Mouse (Mus musculus): ENCODE measurements at regions not wholly inside any gene's neighbourhood (a gene's known extent, or its start where the extent isn't known, plus 50 kb on each side); places are given as distances from the start of the nearest gene placed in this dataset.

- H3K9ac ChIP-seq, result no peak overlapping the region
- no peaks in the 10 kb centered on the region for H3K27me3 ChIP-seq (ENCODE audit: control insufficient read depth, insufficient read depth, low read length)
- H3K4me1 ChIP-seq (replicated peaks; ENCODE audit: control insufficient read depth, insufficient read depth, low read length), result no peaks in the 10 kb centered on the region
- no peaks in the 10 kb centered on the region for H3K36me3 ChIP-seq (replicated peaks; ENCODE audit: control insufficient read depth, insufficient read depth)
- no peak overlapping the region for H3K27ac ChIP-seq
- H3K4me2 ChIP-seq (replicated peaks), result no peak overlapping the region
- ATAC-seq (ENCODE audit: low FRiP score) (no peak), DNase-seq (ENCODE audit: low spot score) (no peak)
- H3K4me3 ChIP-seq (replicated peaks; ENCODE audit: low read length), result no peak overlapping the region
- 54% methylated on average over 4 of the region's 4 CpGs for WGBS
- no peaks in the 10 kb centered on the region for H3K9me3 ChIP-seq (ENCODE audit: control insufficient read depth, low read length)
These were observed 693.0 kb upstream of the Apob start for GRCm38 (mm10) chr12:7284354-7285036.

- DNase-seq (ENCODE audit: low spot score) (peak; percentile 33), ATAC-seq (ENCODE audit: low FRiP score) (peak; percentile 59; the same call in 1 of the 2 replicates)
- WGBS, result 43% methylated on average over 2 of the region's 2 CpGs
These were observed 685.9 kb upstream of the Apob start for GRCm38 (mm10) chr12:7291557-7291956.

GRCm38 (mm10) chr12:7297026-7297425 is 680.4 kb upstream of the Apob start:
- ATAC-seq (ENCODE audit: low FRiP score) (no peak), DNase-seq (ENCODE audit: low spot score) (no peak)
- Histone ChIP-seq H3K9ac (no peak overlapping the region), H3K4me1 (replicated peaks; ENCODE audit: control insufficient read depth, insufficient read depth, low read length) (no peaks in the 10 kb centered on the region), H3K27ac (no peak overlapping the region), H3K4me2 (replicated peaks) (no peak overlapping the region), H3K27me3 (ENCODE audit: control insufficient read depth, insufficient read depth, low read length) (no peaks in the 10 kb centered on the region), H3K36me3 (replicated peaks; ENCODE audit: control insufficient read depth, insufficient read depth) (no peaks in the 10 kb centered on the region), H3K4me3 (replicated peaks; ENCODE audit: low read length) (no peak overlapping the region), H3K9me3 (ENCODE audit: control insufficient read depth, low read length) (no peaks in the 10 kb centered on the region)
- 69% methylated on average over 2 of the region's 2 CpGs for WGBS

More at GRCm38 (mm10) chr12:7291557-7291956, 685.9 kb upstream of the Apob start:
- H3K27me3 ChIP-seq (ENCODE audit: control insufficient read depth, insufficient read depth, low read length), result no peaks in the 10 kb centered on the region
- H3K9ac ChIP-seq, result no peak overlapping the region
- no peak overlapping the region for H3K4me2 ChIP-seq (replicated peaks)
- H3K27ac ChIP-seq, result no peak overlapping the region
- no peaks in the 10 kb centered on the region for H3K4me1 ChIP-seq (replicated peaks; ENCODE audit: control insufficient read depth, insufficient read depth, low read length)
- H3K9me3 ChIP-seq (ENCODE audit: control insufficient read depth, low read length), result no peaks in the 10 kb centered on the region
- H3K36me3 ChIP-seq (replicated peaks; ENCODE audit: control insufficient read depth, insufficient read depth), result no peaks in the 10 kb centered on the region
- no peak overlapping the region for H3K4me3 ChIP-seq (replicated peaks; ENCODE audit: low read length)

GRCm38 (mm10) chr12:7321453-7321852 is 656.0 kb upstream of the Apob start:
- H3K27me3 ChIP-seq (ENCODE audit: control insufficient read depth, insufficient read depth, low read length), result no peaks in the 10 kb centered on the region
- H3K4me1 ChIP-seq (replicated peaks; ENCODE audit: control insufficient read depth, insufficient read depth, low read length), result no peaks in the 10 kb centered on the region
- H3K9ac ChIP-seq, result no peak overlapping the region
- no peaks in the 10 kb centered on the region for H3K36me3 ChIP-seq (replicated peaks; ENCODE audit: control insufficient read depth, insufficient read depth)
- ATAC-seq (ENCODE audit: low FRiP score) (no peak), DNase-seq (ENCODE audit: low spot score) (no peak)
- no peak overlapping the region for H3K27ac ChIP-seq
- no peaks in the 10 kb centered on the region for H3K9me3 ChIP-seq (ENCODE audit: control insufficient read depth, low read length)
- H3K4me3 ChIP-seq (replicated peaks; ENCODE audit: low read length), result no peak overlapping the region
- no peak overlapping the region for H3K4me2 ChIP-seq (replicated peaks)
- WGBS, result 72% methylated on average over 2 of the region's 2 CpGs

GRCm38 (mm10) chr12:7328620-7329019 is 648.8 kb upstream of the Apob start:
- ATAC-seq (ENCODE audit: low FRiP score) (no peak), DNase-seq (ENCODE audit: low spot score) (peak; percentile 42)
- no peak overlapping the region for H3K4me2 ChIP-seq (replicated peaks)
- H3K9ac ChIP-seq, result no peak overlapping the region
- no peak overlapping the region for H3K4me3 ChIP-seq (replicated peaks; ENCODE audit: low read length)
- H3K9me3 ChIP-seq (ENCODE audit: control insufficient read depth, low read length), result no peaks in the 10 kb centered on the region
- no peaks in the 10 kb centered on the region for H3K36me3 ChIP-seq (replicated peaks; ENCODE audit: control insufficient read depth, insufficient read depth)
- H3K4me1 ChIP-seq (replicated peaks; ENCODE audit: control insufficient read depth, insufficient read depth, low read length), result no peaks in the 10 kb centered on the region
- H3K27ac ChIP-seq, result no peak overlapping the region
- no peaks in the 10 kb centered on the region for H3K27me3 ChIP-seq (ENCODE audit: control insufficient read depth, insufficient read depth, low read length)

All from hindbrain, embryonic 14.5 days (tissue).